Mouse (Mus musculus) brain, embryonic 14.5 days (tissue): ENCODE measurements at regions not wholly inside any gene's neighbourhood (a gene's known extent, or its start where the extent isn't known, plus 50 kb on each side); places are given as distances from the start of the nearest gene placed in this dataset.

ENCODE experiments used
- CTCF ChIP-seq: fragments of 200-500 bp; IDR thresholded peaks from 2 replicates; pipeline ENCODE4 v1.5.1; 2012; ENCODE audit warnings: inconsistent platforms, mild to moderate bottlenecking, moderate library complexity, borderline replicate concordance; ENCODE audit not compliant: insufficient read depth, insufficient read length; ENCODE audit errors: extremely low read depth
- POLR2A ChIP-seq: fragments of 200-500 bp; IDR thresholded peaks from 2 replicates; pipeline ENCODE4 v1.6.1; 2012; ENCODE audit warnings: mild to moderate bottlenecking, inconsistent platforms, borderline replicate concordance; ENCODE audit not compliant: poor library complexity, insufficient read depth, insufficient read length, severe bottlenecking; ENCODE audit errors: extremely low read depth

- TF ChIP-seq CTCF = no peak
- TF ChIP-seq POLR2A = no peak
These were observed 1483.2 kb upstream of the Tenm4 start for GRCm38 (mm10) chr7:94687887-94688286.
